Mouse (Mus musculus) bone marrow macrophage, adult 2 months (primary cell): ENCODE measurements around the gene Enpp3. TPM values are rescaled to one million over a fixed set of nuclear protein-coding genes. Genes with fewer than 3 reads are reported as not detected.
"Not testable (repeated sequence)": the region's sequence is repeated elsewhere in the genome, so short reads cannot be mapped to it uniquely, and the experiment has no call there.

ENCODE experiments used
- H3K27ac ChIP-seq: 2 replicates; pipeline ENCODE4 v1.5.1; 2012; ENCODE audit warnings: low read depth, low read length; ENCODE audit not compliant: insufficient read depth
- H3K4me1 ChIP-seq: 2 replicates; pipeline ENCODE4 v1.6.1; 2012; ENCODE audit warnings: low read length; ENCODE audit not compliant: control insufficient read depth, insufficient read depth
- H3K4me3 ChIP-seq: 2 replicates; pipeline ENCODE4 v1.5.1; 2012; ENCODE audit warnings: mild to moderate bottlenecking, low read length, moderate library complexity; ENCODE audit not compliant: insufficient read depth
- CTCF ChIP-seq: IDR thresholded peaks from 2 replicates; pipeline ENCODE4 v1.5.1; 2012; ENCODE audit warnings: low read depth, mild to moderate bottlenecking, low read length, moderate library complexity
- POLR2A ChIP-seq: IDR thresholded peaks from 2 replicates; pipeline ENCODE4 v1.6.1; 2012; ENCODE audit warnings: mild to moderate bottlenecking, low read depth, low read length, borderline replicate concordance
- polyA plus RNA-seq: library from polyadenylated mRNA; stranded (reverse); fragments of >200 nt; gene quantifications from 2 replicates; pipeline ENCODE4 v1.2.4, GENCODE M21; 2012; ENCODE audit not compliant: missing spikeins, insufficient read depth, insufficient read length

Gene Enpp3
- polyA plus RNA-seq, 1 experiment, result not detected

DNA sequence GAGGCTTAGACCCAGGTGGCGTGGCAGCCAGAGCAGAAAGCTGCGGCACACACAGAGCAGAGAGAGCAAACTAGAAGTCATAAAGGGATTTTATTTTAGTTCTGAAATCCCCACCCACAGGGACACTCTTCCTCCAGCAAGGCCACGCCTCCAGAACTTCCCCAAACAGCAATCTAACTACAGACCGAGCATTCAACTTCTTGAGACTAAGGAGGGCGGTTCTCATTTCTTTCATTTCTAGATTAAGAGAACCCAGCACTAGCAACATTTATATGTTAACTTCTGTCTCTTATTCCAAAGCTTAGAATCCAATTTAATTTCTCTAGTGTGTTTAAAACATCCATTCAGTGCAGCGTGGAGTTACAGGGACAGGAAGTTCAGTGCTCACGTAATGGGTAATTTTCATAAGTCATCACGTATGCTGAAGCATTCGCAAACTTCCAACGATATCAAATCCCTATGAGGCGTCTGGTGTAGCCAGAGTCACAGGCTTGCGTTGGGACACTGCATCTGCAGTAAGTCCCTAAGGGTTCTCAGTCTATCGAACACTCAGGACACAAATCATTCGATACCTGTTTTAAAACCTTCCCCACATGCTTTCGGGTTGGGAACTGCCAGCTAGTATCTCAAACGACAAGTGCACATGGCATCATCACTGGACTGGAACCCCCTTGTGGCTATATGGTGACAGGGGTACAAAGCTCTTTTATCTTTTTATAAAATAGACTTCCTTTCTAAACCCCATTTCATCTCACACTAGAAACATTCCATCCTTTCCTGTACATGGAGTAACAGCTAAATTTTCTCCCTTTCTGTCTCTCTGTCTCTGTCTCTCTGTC is 18.7 kb downstream of the Enpp3 start:
- Histone ChIP-seq H3K4me1 (peaks cover 16% of the 10 kb centered on the region), H3K4me3 (peak overlapping the region; percentile 3), H3K27ac (peak overlapping the region; percentile 54)
- no peak for TF ChIP-seq POLR2A
- TF ChIP-seq CTCF, result no peak

DNA sequence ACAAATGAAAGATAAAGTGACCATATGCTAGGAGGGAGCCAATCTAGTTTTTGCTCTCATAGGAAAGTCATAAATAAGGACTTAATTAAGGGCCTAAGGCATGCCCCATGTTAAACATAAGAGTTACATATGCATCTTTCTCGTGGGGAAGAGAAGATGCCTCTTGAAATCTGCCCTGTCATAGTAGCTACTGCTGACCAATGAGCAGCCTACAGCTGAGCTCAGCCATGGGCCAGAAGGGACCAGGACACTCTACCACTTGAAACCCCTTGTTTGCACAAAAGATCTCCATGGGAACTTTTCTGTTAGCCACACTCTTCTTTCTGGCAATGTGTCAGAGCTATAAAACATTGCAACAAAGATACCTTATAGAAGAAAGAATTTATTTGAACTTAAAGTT is 19.4 kb downstream of the Enpp3 start:
- Histone ChIP-seq H3K27ac (peak overlapping the region; percentile 54), H3K4me3 (peak overlapping the region; percentile 3; the same call in 1 of the 2 replicates)

DNA sequence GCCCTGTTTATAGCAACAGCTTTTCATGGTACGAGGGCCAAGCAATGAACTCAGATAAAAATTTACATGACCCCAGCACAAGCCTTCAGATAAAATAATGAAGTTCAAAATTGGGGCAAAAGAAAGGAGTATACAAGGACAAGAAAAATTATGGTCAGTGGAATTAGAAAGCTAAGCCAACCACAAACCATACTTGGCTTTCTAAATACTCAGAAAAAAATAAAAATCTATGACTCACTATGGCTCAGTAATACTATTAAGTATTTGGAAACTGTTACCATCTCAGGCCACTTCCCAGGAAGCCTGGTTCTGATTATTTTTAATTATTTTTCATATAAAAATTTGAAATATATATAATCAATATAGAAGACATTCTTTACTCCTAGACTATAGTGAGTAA is 19.8 kb downstream of the Enpp3 start:
- no peak overlapping the region for H3K27ac ChIP-seq
- TF ChIP-seq POLR2A, result no peak
- no peak for TF ChIP-seq CTCF
- peaks cover 16% of the 10 kb centered on the region for H3K4me1 ChIP-seq
- H3K4me3 ChIP-seq, result no peak overlapping the region

More for the DNA sequence above, 19.4 kb downstream of the Enpp3 start:
- peaks cover 16% of the 10 kb centered on the region for H3K4me1 ChIP-seq
- no peak for TF ChIP-seq POLR2A
- no peak for TF ChIP-seq CTCF

DNA sequence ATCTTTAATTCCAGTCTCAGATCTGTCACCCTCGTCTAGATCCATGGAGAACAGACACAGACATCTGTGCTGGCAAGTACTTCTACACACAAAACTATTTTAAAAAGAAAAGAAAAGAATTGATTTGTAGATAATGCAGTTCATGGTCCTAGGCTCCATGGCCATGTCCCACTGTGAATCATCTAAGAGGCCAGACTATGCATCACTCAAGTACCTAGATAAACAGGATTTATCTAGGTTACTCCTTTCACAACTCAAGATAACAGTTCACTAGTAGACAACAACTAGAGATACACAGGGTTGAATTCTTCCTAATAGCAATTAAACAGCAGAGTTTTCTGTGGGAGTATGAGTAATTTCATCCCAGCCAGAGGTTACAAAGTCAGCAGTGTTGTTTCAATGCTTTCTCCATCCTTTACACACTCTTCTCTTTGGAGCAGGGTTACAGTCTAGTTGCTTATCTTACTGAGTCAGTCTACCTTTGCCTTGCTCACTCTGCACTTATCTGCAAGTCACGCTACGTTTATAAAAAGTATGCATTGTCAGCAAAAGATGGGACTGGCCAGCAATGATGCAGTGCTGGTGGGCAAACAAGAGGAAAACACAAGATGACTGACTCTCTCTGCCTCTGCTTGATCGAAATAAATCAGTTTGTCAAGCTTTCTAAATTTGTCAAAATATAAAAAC is 20.5 kb downstream of the Enpp3 start:
- Histone ChIP-seq H3K4me3 (no peak overlapping the region), H3K27ac (no peak overlapping the region), H3K4me1 (peaks cover 16% of the 10 kb centered on the region)
- no peak for TF ChIP-seq CTCF
- TF ChIP-seq POLR2A, result no peak

DNA sequence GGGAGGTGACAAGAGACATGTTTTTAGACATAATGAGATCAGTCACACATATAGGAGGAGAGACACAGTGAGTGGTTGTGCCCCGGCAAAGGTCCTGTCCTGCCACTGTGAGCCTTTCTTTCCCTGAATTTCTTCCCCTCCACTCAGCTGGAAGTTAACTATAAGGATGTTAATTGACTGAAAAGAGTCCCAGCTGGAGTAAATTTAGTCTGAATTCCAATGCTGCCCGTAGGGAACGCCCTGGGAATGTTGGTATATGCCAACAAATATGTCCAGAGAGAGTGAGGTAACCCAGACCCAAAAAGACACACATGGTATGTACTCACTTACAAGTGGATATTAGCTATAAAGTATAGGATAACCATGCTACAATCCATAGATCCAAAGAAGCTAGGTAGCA is 23.1 kb downstream of the Enpp3 start:
- Histone ChIP-seq H3K4me3 (no peak overlapping the region), H3K27ac (no peak overlapping the region), H3K4me1 (peaks cover 16% of the 10 kb centered on the region)
- no peak for TF ChIP-seq CTCF
- TF ChIP-seq POLR2A, result no peak

DNA sequence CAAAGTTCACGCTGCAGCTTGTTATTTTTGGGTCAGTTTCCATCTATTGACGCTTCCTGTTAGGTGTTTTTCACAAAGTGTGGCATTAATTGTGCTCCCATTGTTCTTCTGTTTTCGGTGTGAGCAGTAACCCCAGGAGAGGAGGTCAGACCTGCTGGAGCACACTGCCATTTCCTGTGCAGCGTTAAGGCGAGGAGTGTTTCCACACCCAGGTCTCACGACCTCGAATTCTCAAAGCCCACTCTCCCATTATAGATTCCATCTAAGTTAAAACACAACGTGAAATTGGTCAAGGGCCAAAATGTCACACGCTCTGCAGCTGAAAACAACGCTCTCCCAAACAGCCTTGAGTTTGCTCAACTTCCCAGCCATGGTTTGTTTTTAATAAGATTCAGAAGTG is 32.0 kb downstream of the Enpp3 start:
- no peak overlapping the region for H3K4me3 ChIP-seq
- no peak overlapping the region for H3K27ac ChIP-seq
- TF ChIP-seq CTCF, result no peak
- H3K4me1 ChIP-seq, result no peaks in the 10 kb centered on the region

DNA sequence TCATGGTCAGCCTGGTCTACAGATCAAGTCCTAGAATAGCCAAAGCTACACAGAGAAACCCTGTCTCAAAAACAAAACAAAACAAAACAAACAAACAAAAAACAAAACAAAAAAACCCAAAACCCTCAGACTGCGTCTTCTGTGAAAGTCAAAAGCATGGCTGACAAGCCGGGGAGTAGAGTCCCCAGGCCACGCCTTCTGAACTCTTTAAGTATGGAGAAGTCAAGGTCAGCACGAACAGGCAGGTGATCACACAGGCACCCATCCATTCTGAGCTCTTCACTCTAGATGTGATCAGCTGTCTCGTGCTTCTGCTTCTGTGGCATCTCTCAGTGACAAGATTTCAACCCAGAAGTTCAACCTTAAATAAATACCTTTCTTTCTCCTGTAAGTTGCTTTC is 35.9 kb downstream of the Enpp3 start:
- Histone ChIP-seq H3K4me1 (no peaks in the 10 kb centered on the region), H3K4me3 (no peak overlapping the region), H3K27ac (no peak overlapping the region)
- TF ChIP-seq CTCF, result no peak
- TF ChIP-seq POLR2A, result no peak

DNA sequence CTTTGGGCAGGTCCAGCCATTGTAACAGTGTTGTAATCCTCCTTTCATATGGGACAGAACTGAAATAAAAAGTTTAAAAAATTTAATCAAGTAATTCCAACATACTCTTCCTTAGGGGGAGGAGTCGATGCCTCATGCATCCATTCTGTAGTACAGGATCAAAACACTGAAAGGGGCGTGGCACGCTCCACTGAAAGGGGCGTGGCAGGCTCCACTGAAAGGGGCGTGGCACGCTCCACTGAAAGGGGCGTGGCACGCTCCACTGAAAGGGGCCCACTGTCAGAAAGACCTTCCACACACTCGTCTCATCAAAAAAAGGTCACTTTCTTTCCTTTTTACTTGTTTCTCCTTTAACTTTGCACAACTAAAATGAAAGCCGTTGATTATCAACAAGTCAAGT is 36.7 kb downstream of the Enpp3 start:
- Histone ChIP-seq H3K4me3 (no peak overlapping the region), H3K4me1 (no peaks in the 10 kb centered on the region), H3K27ac (no peak overlapping the region)
- TF ChIP-seq POLR2A (no peak), CTCF (no peak)

DNA sequence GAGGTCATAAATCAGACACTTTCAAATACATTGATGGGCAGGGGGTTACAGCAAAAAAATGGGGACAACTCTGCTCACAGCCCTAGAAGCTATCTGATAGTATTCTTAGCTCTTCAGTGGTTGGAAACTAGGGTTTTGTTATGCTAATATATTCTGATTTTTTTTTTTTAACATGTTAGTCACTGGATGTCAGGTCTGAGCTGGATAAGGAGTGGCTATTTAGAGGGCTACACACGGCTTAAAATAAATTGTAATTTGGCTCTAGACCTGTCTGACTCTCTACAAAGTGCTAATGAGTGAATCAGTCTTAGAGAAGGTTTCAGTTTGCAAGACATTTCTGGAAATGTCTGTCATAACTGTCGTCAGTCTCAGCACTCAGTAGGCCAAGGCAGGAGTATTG is 37.5 kb downstream of the Enpp3 start:
- no peaks in the 10 kb centered on the region for H3K4me1 ChIP-seq
- no peak overlapping the region for H3K27ac ChIP-seq
- TF ChIP-seq POLR2A (no peak), CTCF (no peak)
- no peak overlapping the region for H3K4me3 ChIP-seq

DNA sequence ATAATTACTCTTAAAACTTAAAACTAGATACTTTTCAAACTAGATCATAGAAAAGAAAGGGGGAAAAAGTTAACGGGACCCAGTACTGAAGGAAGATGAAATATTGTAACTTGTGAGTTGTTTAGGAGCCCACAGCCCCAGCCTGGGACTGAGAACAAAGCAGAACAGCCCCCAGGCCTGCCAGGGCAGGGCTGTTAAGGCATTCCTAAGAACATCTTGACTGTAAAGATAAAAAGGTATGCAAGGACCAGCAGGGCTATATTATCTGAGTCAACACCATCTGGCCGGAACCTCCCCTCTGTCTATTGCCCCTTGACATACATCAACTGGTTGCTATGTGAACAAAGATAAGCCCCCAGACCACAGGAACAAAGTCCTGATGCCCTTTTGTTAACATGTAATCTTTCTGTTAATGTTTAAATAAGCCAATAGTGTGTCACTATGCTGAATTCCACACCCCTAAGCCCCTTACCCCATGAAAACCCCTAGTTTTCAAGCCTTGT is 39.8 kb downstream of the Enpp3 start:
- H3K4me3 ChIP-seq, H3K27ac ChIP-seq, H3K4me1 ChIP-seq: not testable (repeated sequence)
